Mouse (Mus musculus) C3H10T1/2 (cell line): ENCODE results near the gene Gm42517. TPM values are rescaled to one million over a fixed set of nuclear protein-coding genes. Genes with fewer than 3 reads are reported as not detected.

Experiments
- polyA plus RNA-seq, 2 experiments: library from polyadenylated mRNA; unstranded; fragments of >200 nt; fragmentation: generic; extraction: Trizol; gene quantifications; one replicate each; pipeline ENCODE4 v1.2.1; 2012; ENCODE audit warnings: missing spikeins in 2 of 2

Gene Gm42517
- under 1 TPM; 0.01 to 0.06 TPM for polyA plus RNA-seq

GRCm38 (mm10) chr5:108367871-108368332, at the start of gene Gm42517:
Gene Gm42517, minus strand, starts transcription at chr5:108367922.

GRCm38 (mm10) chr5:108388201-108388600, 20.5 kb upstream of the Gm42517 start, which contains the start of gene Pde6b:
Gene Pde6b, plus strand, starts transcription at chr5:108388391.

Other genes starting within 250 kb of the Gm42517 start
- 1 to 10 TPM; 2.0 to 4.9 TPM for gene Tmed5, start 235.3 kb downstream of the Gm42517 start, polyA plus RNA-seq
- gene Ccdc18, start 235.0 kb downstream of the Gm42517 start, polyA plus RNA-seq, result under 1 TPM; 0.13 to 0.77 TPM
- gene Dr1, start 99.0 kb downstream of the Gm42517 start, polyA plus RNA-seq, result 1 to 10 TPM in 1 of 2 experiments, under 1 TPM in 1; 0.94 to 4.4 TPM
- gene Pigg, start 55.3 kb downstream of the Gm42517 start, polyA plus RNA-seq, result 1 to 10 TPM in 1 of 2 experiments, under 1 TPM in 1; 0.21 to 1.9 TPM
- gene Pde6b, start 20.5 kb upstream of the Gm42517 start, polyA plus RNA-seq, result under 1 TPM in 1 of 2 experiments, not detected in 1; 0.02 TPM
- gene Atp5k, start 66.5 kb upstream of the Gm42517 start, polyA plus RNA-seq, result 1,000 to 10,000 TPM in 1 of 2 experiments, 100 to 1,000 TPM in 1; 937 to 1,235 TPM
- under 1 TPM; 0.08 to 0.77 TPM for gene Mfsd7a, start 81.0 kb upstream of the Gm42517 start, polyA plus RNA-seq
- gene Pcgf3, start 93.3 kb upstream of the Gm42517 start, polyA plus RNA-seq, result 1 to 10 TPM; 1.7 to 7.6 TPM
- gene Cplx1, start 182.1 kb upstream of the Gm42517 start, polyA plus RNA-seq, result under 1 TPM in 1 of 2 experiments, not detected in 1; 0.02 TPM